Mouse (Mus musculus) neural tube, embryonic 14.5 days (tissue): ENCODE data around the gene Pipox. TPM values are rescaled to one million over a fixed set of nuclear protein-coding genes. Genes with fewer than 3 reads are reported as not detected.

Source experiments
- ATAC-seq: fragments of 200-750 bp; cut with Nextera tagmentation; 2 replicates; pipeline ENCODE4 v1.8.0; 2017; ENCODE audit warnings: low read depth, mild to moderate bottlenecking, moderate TSS enrichment, moderate library complexity
- H3K27ac ChIP-seq: fragments of 300-500 bp; sonication (generic); 2 replicates; pipeline ENCODE4 v1.5.1; 2014; ENCODE audit warnings: low read depth, mild to moderate bottlenecking, control low read depth, low read length, moderate library complexity, mixed read lengths
- H3K27me3 ChIP-seq: fragments of 300-500 bp; sonication (generic); 2 replicates; pipeline ENCODE4 v1.6.1; 2014; ENCODE audit warnings: low read length; ENCODE audit not compliant: control insufficient read depth, insufficient read depth
- H3K36me3 ChIP-seq: fragments of 300-500 bp; sonication (generic); 2 replicates; pipeline ENCODE4 v1.6.1; 2014; ENCODE audit warnings: low read length, mixed read lengths; ENCODE audit not compliant: control insufficient read depth, insufficient read depth
- H3K4me1 ChIP-seq: fragments of 300-500 bp; sonication (generic); 2 replicates; pipeline ENCODE4 v1.6.1; 2014; ENCODE audit warnings: low read length; ENCODE audit not compliant: control insufficient read depth, insufficient read depth
- H3K4me2 ChIP-seq: fragments of 300-500 bp; sonication (generic); 2 replicates; pipeline ENCODE4 v1.6.1; 2014; ENCODE audit warnings: mild to moderate bottlenecking, low read depth, low read length, control low read depth
- H3K4me3 ChIP-seq: fragments of 300-500 bp; sonication (generic); 2 replicates; pipeline ENCODE4 v1.5.1; 2014; ENCODE audit warnings: low read depth, low read length, control low read depth, mixed read lengths
- H3K9ac ChIP-seq: fragments of 300-500 bp; sonication (generic); replicated peaks from 2 replicates; pipeline ENCODE4 v1.6.1; 2014; ENCODE audit warnings: low read depth, mild to moderate bottlenecking, control low read depth, low read length, mixed read lengths
- H3K9me3 ChIP-seq: fragments of 300-500 bp; sonication (generic); 2 replicates; pipeline ENCODE4 v1.6.1; 2016; ENCODE audit warnings: low read length; ENCODE audit not compliant: control insufficient read depth
- WGBS: fragments of 180-500 bp; shearing (Covaris S2); extraction: QIAGEN DNeasy Blood & Tissue Kit; methylation state at CpG from one replicate; pipeline ENCODE4 v1.1.7; 2014; 5-methylcytosine and 5-hydroxymethylcytosine counted together
- polyA plus RNA-seq: library from polyadenylated mRNA; unstranded; fragments of >200 nt; fragmentation: Nextera tagmentation; extraction: Ambion mirVana; gene quantifications from 2 replicates; pipeline ENCODE4 v1.2.1, GENCODE M21; 2014

The Pipox gene
- polyA plus RNA-seq, 1 experiment from 2014 or later = 4.6 TPM

GRCm38 (mm10) chr11:77875847-77876759 lies 17.8 kb downstream of the Pipox start:
- H3K9ac ChIP-seq = no peak overlapping the region
- no peak for ATAC-seq

GRCm38 (mm10) chr11:77875269-77875668 lies 18.6 kb downstream of the Pipox start:
- 25% methylated on average over 5 of the region's 5 CpGs for WGBS
- Histone ChIP-seq H3K4me1 (peaks cover 33% of the 10 kb centered on the region), H3K4me2 (no peak overlapping the region), H3K4me3 (no peak overlapping the region), H3K27me3 (no peaks in the 10 kb centered on the region), H3K27ac (peak overlapping the region; percentile 28; the same call in 1 of the 2 replicates), H3K9ac (no peak overlapping the region), H3K36me3 (no peaks in the 10 kb centered on the region), H3K9me3 (no peaks in the 10 kb centered on the region)
- no peak for ATAC-seq

More at GRCm38 (mm10) chr11:77875847-77876759, 17.8 kb downstream of the Pipox start:
- no peaks in the 10 kb centered on the region for H3K9me3 ChIP-seq
- H3K4me2 ChIP-seq = no peak overlapping the region
- H3K27me3 ChIP-seq = no peaks in the 10 kb centered on the region
- no peaks in the 10 kb centered on the region for H3K36me3 ChIP-seq
- no peak overlapping the region for H3K4me3 ChIP-seq
- 61% methylated on average over 26 of the region's 26 CpGs for WGBS
- peak overlapping the region; percentile 0; the same call in 1 of the 2 replicates for H3K27ac ChIP-seq
- H3K4me1 ChIP-seq = peaks cover 31% of the 10 kb centered on the region

- Histone ChIP-seq H3K9me3 (no peaks in the 10 kb centered on the region), H3K4me2 (no peak overlapping the region), H3K27ac (peak overlapping the region; percentile 28; the same call in 1 of the 2 replicates), H3K36me3 (no peaks in the 10 kb centered on the region), H3K27me3 (no peaks in the 10 kb centered on the region), H3K9ac (no peak overlapping the region), H3K4me3 (no peak overlapping the region), H3K4me1 (peaks cover 33% of the 10 kb centered on the region)
- WGBS = 46% methylated on average over 6 of the region's 6 CpGs
- ATAC-seq = no peak
Measured at GRCm38 (mm10) chr11:77874685-77875231, 19.1 kb downstream of the Pipox start.

GRCm38 (mm10) chr11:77873116-77873515 lies 20.8 kb downstream of the Pipox start:
- no peak for ATAC-seq
- peaks cover 36% of the 10 kb centered on the region for H3K4me1 ChIP-seq
- no peaks in the 10 kb centered on the region for H3K9me3 ChIP-seq
- no peak overlapping the region for H3K4me3 ChIP-seq
- H3K27me3 ChIP-seq = no peaks in the 10 kb centered on the region
- H3K9ac ChIP-seq = no peak overlapping the region
- H3K4me2 ChIP-seq = no peak overlapping the region
- H3K27ac ChIP-seq = peak overlapping the region; percentile 79
- no peaks in the 10 kb centered on the region for H3K36me3 ChIP-seq
- WGBS = 40% methylated on average over 3 of the region's 3 CpGs

DNA sequence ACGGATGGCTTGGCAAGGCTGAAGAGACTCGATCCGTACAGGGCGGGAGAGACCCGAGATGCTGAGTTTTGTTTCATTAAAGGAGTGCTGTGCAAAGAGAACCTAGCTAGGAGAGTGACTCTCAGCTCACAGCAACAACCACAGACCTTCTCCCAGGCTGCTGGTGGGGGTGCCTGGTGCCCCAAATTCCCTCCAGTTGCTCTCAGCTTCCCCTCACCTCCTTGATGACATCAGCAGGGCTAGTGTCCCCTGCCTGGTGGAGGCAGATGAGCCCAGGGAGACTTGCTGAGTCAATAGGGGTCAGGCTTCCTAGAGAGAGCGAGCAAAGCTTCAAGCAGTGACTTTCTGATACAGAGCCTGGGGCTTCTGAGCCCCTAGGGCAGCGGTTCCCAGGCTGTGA lies 21.2 kb downstream of the Pipox start:
- H3K9me3 ChIP-seq = no peaks in the 10 kb centered on the region
- no peaks in the 10 kb centered on the region for H3K27me3 ChIP-seq
- H3K4me2 ChIP-seq = peak overlapping the region; percentile 12; the same call in 1 of the 2 replicates
- 5% methylated on average over 7 of the region's 7 CpGs for WGBS
- peak overlapping the region; percentile 79 for H3K27ac ChIP-seq
- peaks cover 41% of the 10 kb centered on the region for H3K4me1 ChIP-seq
- ATAC-seq = no peak
- H3K36me3 ChIP-seq = no peaks in the 10 kb centered on the region
- H3K4me3 ChIP-seq = no peak overlapping the region
- 0 out of 2 replicates have a peak overlapping the region, but pooled peaks have one; percentile 18 for H3K9ac ChIP-seq

DNA sequence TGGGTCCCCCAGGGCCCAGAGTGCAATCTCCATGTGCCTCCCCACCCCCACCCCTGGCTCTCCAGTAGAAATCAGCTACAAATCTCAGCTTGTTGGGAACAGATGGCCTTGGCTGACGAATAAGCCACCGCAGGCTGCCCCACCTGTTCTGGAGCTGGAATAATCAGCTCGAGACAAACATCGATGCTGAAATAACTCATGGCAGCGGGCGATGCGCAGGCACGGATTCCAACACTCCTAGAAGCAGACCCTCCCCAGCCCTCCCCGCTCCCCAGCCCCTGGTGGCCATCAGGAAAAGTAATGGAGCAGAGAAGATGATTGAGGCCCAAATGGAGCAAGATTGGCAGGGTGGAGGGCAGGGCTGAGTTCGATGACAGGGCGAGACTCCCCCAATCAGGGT lies 21.7 kb downstream of the Pipox start:
- Histone ChIP-seq H3K4me1 (peaks cover 45% of the 10 kb centered on the region), H3K4me2 (peak overlapping the region; percentile 12; the same call in 1 of the 2 replicates), H3K4me3 (no peak overlapping the region), H3K27me3 (no peaks in the 10 kb centered on the region), H3K36me3 (no peaks in the 10 kb centered on the region), H3K9ac (0 out of 2 replicates have a peak overlapping the region, but pooled peaks have one; percentile 18), H3K27ac (peak overlapping the region; percentile 79), H3K9me3 (no peaks in the 10 kb centered on the region)
- 2% methylated on average over 11 of the region's 11 CpGs for WGBS
- ATAC-seq = peak; percentile 29; the same call in 1 of the 2 replicates

- Histone ChIP-seq H3K27me3 (no peaks in the 10 kb centered on the region), H3K36me3 (no peaks in the 10 kb centered on the region), H3K9ac (no peak overlapping the region), H3K27ac (peak overlapping the region; percentile 29), H3K4me3 (no peak overlapping the region), H3K9me3 (no peaks in the 10 kb centered on the region), H3K4me1 (peaks cover 50% of the 10 kb centered on the region), H3K4me2 (no peak overlapping the region)
- ATAC-seq = peak; percentile 49
- 17% methylated on average over 4 of the region's 4 CpGs for WGBS
Measured at GRCm38 (mm10) chr11:77871436-77871835, 22.5 kb downstream of the Pipox start.

DNA sequence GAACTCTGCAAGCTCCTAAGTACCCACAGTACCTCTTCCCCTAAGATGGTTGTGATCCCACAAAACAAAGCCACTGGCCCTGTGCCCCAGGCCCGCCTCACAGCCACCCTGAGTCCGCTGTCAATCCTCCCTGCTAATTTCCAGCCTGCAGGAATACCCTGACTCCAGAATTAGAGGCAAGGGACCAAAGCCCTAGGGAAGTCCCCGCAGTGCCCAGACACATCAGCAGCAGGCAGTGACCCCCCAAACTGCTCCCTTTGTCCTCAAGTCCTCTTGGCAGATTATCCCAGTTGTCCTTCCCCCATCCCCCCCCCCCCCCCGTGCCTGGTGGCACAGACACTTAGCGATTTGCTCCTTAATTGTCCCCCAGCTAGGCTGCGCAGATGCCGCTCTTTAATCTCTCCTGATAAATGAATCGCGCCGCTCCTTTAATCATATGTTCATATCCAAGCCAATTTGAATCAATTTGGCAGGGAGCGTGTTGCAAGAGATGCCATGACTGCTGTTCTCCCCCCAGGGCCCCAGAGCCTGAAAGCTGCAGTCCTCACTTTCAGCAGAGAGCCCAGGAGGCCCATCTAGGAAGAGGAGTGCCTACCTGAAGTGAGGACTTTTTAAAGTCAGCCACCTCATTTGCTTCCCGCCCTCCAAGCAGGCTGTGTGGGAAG lies 26.3 kb downstream of the Pipox start:
- H3K9me3 ChIP-seq = no peaks in the 10 kb centered on the region
- H3K27ac ChIP-seq = no peak overlapping the region
- 0 out of 2 replicates have a peak, but pooled peaks cover 4% of the 10 kb centered on the region for H3K36me3 ChIP-seq
- peaks cover 38% of the 10 kb centered on the region for H3K4me1 ChIP-seq
- H3K4me3 ChIP-seq = no peak overlapping the region
- no peak for ATAC-seq
- WGBS = 10% methylated on average over 11 of the region's 12 CpGs
- no peaks in the 10 kb centered on the region for H3K27me3 ChIP-seq
- no peak overlapping the region for H3K4me2 ChIP-seq
- no peak overlapping the region for H3K9ac ChIP-seq
